Mouse (Mus musculus): Measurements from ENCODE around the gene Nup37.

DNA sequence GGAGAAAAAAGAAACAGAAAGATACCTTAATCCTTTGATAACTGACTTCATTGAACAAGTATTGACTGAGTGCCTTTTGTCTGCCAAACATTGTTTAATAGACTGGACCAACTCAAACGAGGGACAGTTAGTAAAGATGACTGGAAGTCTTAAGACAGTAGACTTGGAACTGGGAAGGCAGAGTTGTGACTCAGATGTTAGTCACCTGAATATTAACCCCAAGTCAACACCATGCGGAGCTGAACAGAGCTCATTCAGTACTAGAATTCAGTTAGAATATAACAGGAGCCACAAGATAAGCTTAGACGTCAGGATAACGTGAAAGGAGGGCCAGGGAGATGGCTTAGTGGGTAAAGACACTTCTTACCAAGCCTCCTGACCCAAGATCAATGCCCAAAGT, 3.6 kb downstream of the Nup37 start:
- no peak for TF ChIP-seq CTCF (IDR thresholded peaks at IDR 0.05; ENCODE audit: control insufficient read depth, insufficient read depth, insufficient replicate concordance, low read depth, low read length)
- TF ChIP-seq POLR2A (IDR thresholded peaks at IDR 0.05; ENCODE audit: control insufficient read depth, low read depth, low read length) = no peak

Measured in testis, adult 2 months (tissue).